Mouse (Mus musculus) layer of hippocampus, adult 2 months (tissue): ENCODE results near the gene Rtn4ip1. TPM values are rescaled to one million over a fixed set of nuclear protein-coding genes. Genes with fewer than 3 reads are reported as not detected.

ENCODE experiments used
- DNase-seq, 2 experiments: peaks; one replicate each; pipeline ENCODE4 v3.0.0; 2022; ENCODE audit warnings: low spot score in 2 of 2
- H3K27ac ChIP-seq: fragments of 200-600 bp; 2 replicates; pipeline ENCODE4 v1.8.1; 2022
- H3K4me3 ChIP-seq: fragments of 200-600 bp; 2 replicates; pipeline ENCODE4 v1.8.1; 2022; ENCODE audit warnings: mild to moderate bottlenecking
- CTCF ChIP-seq: fragments of 200-600 bp; conservative IDR thresholded peaks from 2 replicates; pipeline ENCODE4 v1.8.1; 2022; ENCODE audit warnings: antibody characterized with exemption, mild to moderate bottlenecking, moderate library complexity
- total RNA-seq, 2 experiments: library from RNA; stranded (reverse); gene quantifications; 2 replicates each; pipeline ENCODE4 v1.2.3; 2021

Gene Rtn4ip1
- total RNA-seq, 2 experiments from 2014 or later: 14.1 to 15.8 TPM

GRCm38 (mm10) chr10:43998503-43999082 is 97.0 kb downstream of the Rtn4ip1 start:
- H3K4me3 ChIP-seq: no peak overlapping the region
- no peak for TF ChIP-seq CTCF
- no peak overlapping the region for H3K27ac ChIP-seq
- no peak for DNase-seq

- DNase-seq: no peak
- TF ChIP-seq CTCF: no peak
- Histone ChIP-seq H3K27ac (no peak overlapping the region), H3K4me3 (no peak overlapping the region)
Observed at GRCm38 (mm10) chr10:44000156-44000865, 98.7 kb downstream of the Rtn4ip1 start.

GRCm38 (mm10) chr10:44002004-44002940 is 100.7 kb downstream of the Rtn4ip1 start:
- peak; percentile 68 for TF ChIP-seq CTCF
- DNase-seq: no peak
- no peak overlapping the region for H3K27ac ChIP-seq
- H3K4me3 ChIP-seq: no peak overlapping the region

GRCm38 (mm10) chr10:44002995-44003524 is 101.5 kb downstream of the Rtn4ip1 start:
- no peak overlapping the region for H3K27ac ChIP-seq
- H3K4me3 ChIP-seq: peak overlapping the region; percentile 53
- no peak for DNase-seq
- TF ChIP-seq CTCF: no peak

- Histone ChIP-seq H3K4me3 (peak overlapping the region; percentile 53), H3K27ac (no peak overlapping the region)
- DNase-seq: peak in 1 of 2 experiments; percentile 14
- TF ChIP-seq CTCF: peak; percentile 52
Observed at GRCm38 (mm10) chr10:44003551-44004151, 102.0 kb downstream of the Rtn4ip1 start.

- DNase-seq: no peak
- no peak overlapping the region for H3K27ac ChIP-seq
Observed at GRCm38 (mm10) chr10:44004221-44004751, 102.7 kb downstream of the Rtn4ip1 start.

GRCm38 (mm10) chr10:44005677-44006641 is 104.4 kb downstream of the Rtn4ip1 start:
- no peak for DNase-seq
- TF ChIP-seq CTCF: no peak
- Histone ChIP-seq H3K4me3 (peak overlapping the region; percentile 18; the same call in 1 of the 2 replicates), H3K27ac (no peak overlapping the region)

More at GRCm38 (mm10) chr10:44004221-44004751, 102.7 kb downstream of the Rtn4ip1 start:
- TF ChIP-seq CTCF: no peak
- peak overlapping the region; percentile 53 for H3K4me3 ChIP-seq

Other genes with a start within 250 kb of the Rtn4ip1 start
- gene Qrsl1, start 62 bp upstream of the Rtn4ip1 start, total RNA-seq: 10 to 100 TPM; 15.2 to 16.1 TPM
- under 1 TPM; 0.56 to 0.74 TPM for gene Crybg1, start 247.0 kb downstream of the Rtn4ip1 start, total RNA-seq